Mouse (Mus musculus) activated CD4-positive, CD25-positive, alpha-beta regulatory T cell, adult 9 weeks (primary cell): ENCODE data around the gene Arntl2. TPM values are rescaled to one million over a fixed set of nuclear protein-coding genes. Genes with fewer than 3 reads are reported as not detected.

Source experiments
- polyA plus RNA-seq: library from polyadenylated mRNA; unstranded; fragments of 100-300 nt; shearing (Covaris generic); gene quantifications from one replicate; pipeline ENCODE4 v1.2.1, GENCODE M21; 2017

Gene Arntl2
- not detected for polyA plus RNA-seq

GRCm38 (mm10) chr6:146795924-146796545 lies at the start of gene Arntl2:
Gene Arntl2, plus strand, starts transcription at chr6:146796055.

GRCm38 (mm10) chr6:146850050-146850449 lies 54.2 kb downstream of the Arntl2 start, which contains the start of gene Smco2:
Gene Smco2, plus strand, starts transcription at chr6:146850104.

Other genes with a start within 250 kb of the Arntl2 start
- 213 TPM for gene Fgfr1op2, start 218.9 kb upstream of the Arntl2 start, polyA plus RNA-seq
- 111 TPM for gene Ints13, start 218.2 kb upstream of the Arntl2 start, polyA plus RNA-seq
- gene Med21, start 153.5 kb upstream of the Arntl2 start, polyA plus RNA-seq: 93.2 TPM
- 2.7 TPM for gene Tm7sf3, start 153.2 kb upstream of the Arntl2 start, polyA plus RNA-seq
- gene Stk38l, start 71.1 kb upstream of the Arntl2 start, polyA plus RNA-seq: 9.7 TPM
- not detected for gene Smco2, start 54.0 kb downstream of the Arntl2 start, polyA plus RNA-seq
- 11.0 TPM for gene Ppfibp1, start 92.4 kb downstream of the Arntl2 start, polyA plus RNA-seq
- gene 1700034J05Rik, start 158.4 kb downstream of the Arntl2 start, polyA plus RNA-seq: not detected
- 0.23 TPM for gene Rep15, start 236.5 kb downstream of the Arntl2 start, polyA plus RNA-seq
- 87.5 TPM for gene Mrps35, start 246.7 kb downstream of the Arntl2 start, polyA plus RNA-seq